In the genomic region with DNA sequence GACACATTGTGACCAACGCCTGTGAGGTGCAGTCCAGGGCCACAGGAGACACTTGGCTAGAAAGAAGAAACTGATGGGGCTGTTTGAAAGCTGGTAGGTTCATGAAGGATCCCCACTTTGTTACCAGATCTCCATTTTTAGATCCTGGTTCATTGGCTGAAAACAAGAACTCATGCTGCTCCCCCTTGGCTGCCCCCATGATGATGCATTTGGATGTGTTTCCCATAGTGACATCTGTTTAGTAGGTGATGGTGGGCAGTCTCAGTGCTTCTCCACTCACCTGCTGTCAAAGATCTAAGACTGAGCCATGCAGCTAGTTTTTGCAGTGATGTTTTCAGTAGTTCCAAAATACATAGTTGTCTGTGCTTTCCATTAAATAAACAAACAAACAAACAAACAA, we compare ENCODE assay signal across 10 mouse cellular contexts.
"Had no signal": no experiment of that assay in that cellular context is flagged by ENCODE, and none has a peak within 500 bp of the region (broad histone marks: within the 10 kb centered on the region; RNA-seq: fewer than 3 reads in every experiment).

No protein-coding gene starts in this region.

- DNase-seq: layer of hippocampus, adult 9-11 months; layer of hippocampus, postnatal 36 days; liver, embryonic 13.5 days; lung, adult 2 months; lung, postnatal 14 days; lung, postnatal 4 days; midbrain, embryonic 14.5 days; right cerebral cortex, postnatal 25 days; spleen, adult 18-20 months; thymus, postnatal 25 days had no signal
